Mouse (Mus musculus): ENCODE data around the gene Gpbar1. TPM values are rescaled to one million over a fixed set of nuclear protein-coding genes. Genes with fewer than 3 reads are reported as not detected.

Gpbar1 gene
- polyA plus RNA-seq (2012; rRNA removed): 0.18 and 0.22 TPM in 2 replicates

GRCm38 (mm10) chr1:74278538-74278937 lies at the start of gene Gpbar1:
Gene Gpbar1, plus strand, starts transcription at chr1:74278550.
- Histone ChIP-seq H3K4me3 (replicated peaks; ENCODE audit: extremely low read depth, low read depth, low read length) (no peak within 1 kb of the TSS), H3K4me1 (ENCODE audit: control insufficient read depth, insufficient read depth, low read length) (peaks cover 2% of the 10 kb centered on the region; the same call in 1 of the 2 replicates)
- no peak for DNase-seq
- TF ChIP-seq POLR2A (IDR thresholded peaks at IDR 0.05; ENCODE audit: borderline replicate concordance, extremely low read depth, low read depth, low read length) (no peak), CTCF (IDR thresholded peaks at IDR 0.05; ENCODE audit: insufficient read depth, low read length) (no peak)
- WGBS: 87% methylated on average over 10 of the region's 10 CpGs

GRCm38 (mm10) chr1:74229942-74230341 lies 48.4 kb upstream of the Gpbar1 start:
- 43% methylated on average over 2 of the region's 2 CpGs for WGBS
- peaks cover 4% of the 10 kb centered on the region; the same call in 1 of the 2 replicates for H3K4me1 ChIP-seq (ENCODE audit: control insufficient read depth, insufficient read depth, low read length)
- TF ChIP-seq POLR2A (IDR thresholded peaks at IDR 0.05; ENCODE audit: borderline replicate concordance, extremely low read depth, low read depth, low read length): no peak
- TF ChIP-seq CTCF (IDR thresholded peaks at IDR 0.05; ENCODE audit: insufficient read depth, low read length): no peak
- H3K4me3 ChIP-seq (replicated peaks; ENCODE audit: extremely low read depth, low read depth, low read length): no peak overlapping the region
- no peak for DNase-seq

- no peak for DNase-seq
- Histone ChIP-seq H3K4me3 (replicated peaks; ENCODE audit: extremely low read depth, low read depth, low read length) (no peak overlapping the region), H3K4me1 (ENCODE audit: control insufficient read depth, insufficient read depth, low read length) (peaks cover 4% of the 10 kb centered on the region; the same call in 1 of the 2 replicates)
- no peak for TF ChIP-seq CTCF (IDR thresholded peaks at IDR 0.05; ENCODE audit: insufficient read depth, low read length)
- no peak for TF ChIP-seq POLR2A (IDR thresholded peaks at IDR 0.05; ENCODE audit: borderline replicate concordance, extremely low read depth, low read depth, low read length)
- 71% methylated on average over 1 of the region's 1 CpGs for WGBS
These were observed 47.4 kb upstream of the Gpbar1 start for GRCm38 (mm10) chr1:74230992-74231391.

- 3% methylated on average over 40 of the region's 55 CpGs for WGBS
- TF ChIP-seq POLR2A (IDR thresholded peaks at IDR 0.05; ENCODE audit: borderline replicate concordance, extremely low read depth, low read depth, low read length): peak; percentile 99
- no peak for TF ChIP-seq CTCF (IDR thresholded peaks at IDR 0.05; ENCODE audit: insufficient read depth, low read length)
- DNase-seq: peak; percentile 97
- Histone ChIP-seq H3K4me3 (replicated peaks; ENCODE audit: extremely low read depth, low read depth, low read length) (peak within 1 kb of the TSS; percentile 81), H3K4me1 (ENCODE audit: control insufficient read depth, insufficient read depth, low read length) (peaks cover 16% of the 10 kb centered on the region)
These were observed 42.3 kb upstream of the Gpbar1 start, which contains the start of gene Arpc2 for GRCm38 (mm10) chr1:74235938-74236589. Gene Arpc2, plus strand, starts transcription at chr1:74236084.

- Histone ChIP-seq H3K4me3 (replicated peaks; ENCODE audit: extremely low read depth, low read depth, low read length) (peak overlapping the region; percentile 81), H3K4me1 (ENCODE audit: control insufficient read depth, insufficient read depth, low read length) (peaks cover 19% of the 10 kb centered on the region)
- WGBS: under 1% methylated on average over 53 of the region's 57 CpGs
- TF ChIP-seq POLR2A (IDR thresholded peaks at IDR 0.05; ENCODE audit: borderline replicate concordance, extremely low read depth, low read depth, low read length): peak; percentile 28; the same call in 1 of the 2 replicates
- no peak for TF ChIP-seq CTCF (IDR thresholded peaks at IDR 0.05; ENCODE audit: insufficient read depth, low read length)
- peak; percentile 60 for DNase-seq
These were observed 41.6 kb upstream of the Gpbar1 start for GRCm38 (mm10) chr1:74236590-74237317.

GRCm38 (mm10) chr1:74237671-74238070 lies 40.7 kb upstream of the Gpbar1 start:
- TF ChIP-seq POLR2A (IDR thresholded peaks at IDR 0.05; ENCODE audit: borderline replicate concordance, extremely low read depth, low read depth, low read length): no peak
- DNase-seq: no peak
- H3K4me3 ChIP-seq (replicated peaks; ENCODE audit: extremely low read depth, low read depth, low read length): peak overlapping the region; percentile 41
- H3K4me1 ChIP-seq (ENCODE audit: control insufficient read depth, insufficient read depth, low read length): peaks cover 25% of the 10 kb centered on the region
- WGBS: 9% methylated on average over 5 of the region's 5 CpGs

GRCm38 (mm10) chr1:74238136-74238535 lies 40.2 kb upstream of the Gpbar1 start:
- no peak for DNase-seq
- WGBS: 28% methylated on average over 1 of the region's 1 CpGs
- H3K4me3 ChIP-seq (replicated peaks; ENCODE audit: extremely low read depth, low read depth, low read length): peak overlapping the region; percentile 41
- H3K4me1 ChIP-seq (ENCODE audit: control insufficient read depth, insufficient read depth, low read length): peaks cover 25% of the 10 kb centered on the region
- TF ChIP-seq CTCF (IDR thresholded peaks at IDR 0.05; ENCODE audit: insufficient read depth, low read length): no peak
- TF ChIP-seq POLR2A (IDR thresholded peaks at IDR 0.05; ENCODE audit: borderline replicate concordance, extremely low read depth, low read depth, low read length): no peak

- DNase-seq: no peak
- H3K4me3 ChIP-seq (replicated peaks; ENCODE audit: extremely low read depth, low read depth, low read length): no peak overlapping the region
- WGBS: 21% methylated on average over 7 of the region's 7 CpGs
- TF ChIP-seq CTCF (IDR thresholded peaks at IDR 0.05; ENCODE audit: insufficient read depth, low read length): no peak
- TF ChIP-seq POLR2A (IDR thresholded peaks at IDR 0.05; ENCODE audit: borderline replicate concordance, extremely low read depth, low read depth, low read length): no peak
- H3K4me1 ChIP-seq (ENCODE audit: control insufficient read depth, insufficient read depth, low read length): peaks cover 26% of the 10 kb centered on the region
These were observed 39.2 kb upstream of the Gpbar1 start for GRCm38 (mm10) chr1:74239162-74239561.

- TF ChIP-seq CTCF (IDR thresholded peaks at IDR 0.05; ENCODE audit: insufficient read depth, low read length) (no peak), POLR2A (IDR thresholded peaks at IDR 0.05; ENCODE audit: borderline replicate concordance, extremely low read depth, low read depth, low read length) (no peak)
- DNase-seq: peak; percentile 23
- WGBS: 16% methylated on average over 11 of the region's 11 CpGs
- Histone ChIP-seq H3K4me1 (ENCODE audit: control insufficient read depth, insufficient read depth, low read length) (peaks cover 30% of the 10 kb centered on the region), H3K4me3 (replicated peaks; ENCODE audit: extremely low read depth, low read depth, low read length) (no peak overlapping the region)
These were observed 38.7 kb upstream of the Gpbar1 start for GRCm38 (mm10) chr1:74239618-74240017.
